Mouse (Mus musculus) forebrain, embryonic 14.5 days (tissue): ENCODE data around the gene Trappc12. TPM values are rescaled to one million over a fixed set of nuclear protein-coding genes. Genes with fewer than 3 reads are reported as not detected.

ENCODE experiments used
- ATAC-seq: fragments of 200-750 bp; cut with Nextera tagmentation; 2 replicates; pipeline ENCODE4 v1.8.0; 2017; ENCODE audit warnings: mild to moderate bottlenecking, moderate library complexity
- DNase-seq: peaks from one replicate; pipeline ENCODE4 v3.0.0-alpha.2; 2015; ENCODE audit warnings: low spot score
- H3K27ac ChIP-seq: fragments of 300-500 bp; sonication (generic); 2 replicates; pipeline ENCODE4 v1.5.1; 2014; ENCODE audit warnings: low read depth, mild to moderate bottlenecking, control low read depth, low read length, moderate library complexity
- H3K27me3 ChIP-seq: fragments of 300-500 bp; sonication (generic); replicated peaks from 2 replicates; pipeline ENCODE4 v1.6.1; 2014; ENCODE audit warnings: low read length, control low read depth, mixed read lengths; ENCODE audit not compliant: control insufficient read depth, insufficient read depth
- H3K36me3 ChIP-seq: fragments of 300-500 bp; sonication (generic); 2 replicates; pipeline ENCODE4 v1.6.1; 2014; ENCODE audit warnings: low read length, control low read depth; ENCODE audit not compliant: control insufficient read depth, insufficient read depth
- H3K4me1 ChIP-seq: fragments of 300-500 bp; sonication (generic); 2 replicates; pipeline ENCODE4 v1.6.1; 2014; ENCODE audit warnings: antibody characterized with exemption, low read length, control low read depth; ENCODE audit not compliant: control insufficient read depth, insufficient read depth
- H3K4me2 ChIP-seq: fragments of 300-500 bp; sonication (generic); 2 replicates; pipeline ENCODE4 v1.6.1; 2014; ENCODE audit warnings: mild to moderate bottlenecking, control low read depth, low read length
- H3K4me3 ChIP-seq: fragments of 300-500 bp; sonication (generic); 2 replicates; pipeline ENCODE4 v1.5.1; 2014; ENCODE audit warnings: low read depth, low read length, control low read depth
- H3K9ac ChIP-seq: fragments of 300-500 bp; sonication (generic); 2 replicates; pipeline ENCODE4 v1.6.1; 2014; ENCODE audit warnings: mild to moderate bottlenecking, low read length, control low read depth, moderate library complexity
- H3K9me3 ChIP-seq: fragments of 300-500 bp; sonication (generic); replicated peaks from 2 replicates; pipeline ENCODE4 v1.6.1; 2016; ENCODE audit warnings: low read length, control low read depth, mixed read lengths; ENCODE audit not compliant: control insufficient read depth
- WGBS: fragments of 180-500 bp; shearing (Covaris S2); extraction: QIAGEN DNeasy Blood & Tissue Kit; methylation state at CpG from one replicate; pipeline ENCODE4 v1.1.7; 2014; 5-methylcytosine and 5-hydroxymethylcytosine counted together
- polyA plus RNA-seq: library from polyadenylated mRNA; unstranded; fragments of >200 nt; fragmentation: Nextera tagmentation; extraction: Ambion mirVana; gene quantifications from 2 replicates; pipeline ENCODE4 v1.2.1, GENCODE M21; 2014

Trappc12 gene
- polyA plus RNA-seq, 1 experiment from 2014 or later: 38.4 TPM

GRCm38 (mm10) chr12:28700101-28700511 is 50.2 kb downstream of the Trappc12 start:
- ATAC-seq (peak; percentile 49), DNase-seq (no peak)
- Histone ChIP-seq H3K36me3 (peaks cover 8% of the 10 kb centered on the region), H3K27me3 (no peaks in the 10 kb centered on the region), H3K9me3 (no peaks in the 10 kb centered on the region), H3K27ac (peak overlapping the region; percentile 91), H3K9ac (peak overlapping the region; percentile 51), H3K4me2 (no peak overlapping the region), H3K4me1 (peaks cover 19% of the 10 kb centered on the region), H3K4me3 (no peak overlapping the region)
- WGBS: 21% methylated on average over 3 of the region's 3 CpGs

GRCm38 (mm10) chr12:28699656-28700055 is 50.6 kb downstream of the Trappc12 start:
- peaks cover 19% of the 10 kb centered on the region for H3K4me1 ChIP-seq

GRCm38 (mm10) chr12:28699086-28699485 is 51.2 kb downstream of the Trappc12 start:
- peak overlapping the region; percentile 52; the same call in 1 of the 2 replicates for H3K27ac ChIP-seq
- H3K4me2 ChIP-seq: no peak overlapping the region
- H3K4me3 ChIP-seq: no peak overlapping the region
- peaks cover 19% of the 10 kb centered on the region for H3K4me1 ChIP-seq
- no peaks in the 10 kb centered on the region for H3K9me3 ChIP-seq
- WGBS: 73% methylated on average over 5 of the region's 5 CpGs
- ATAC-seq: no peak
- no peaks in the 10 kb centered on the region for H3K27me3 ChIP-seq
- H3K9ac ChIP-seq: peak overlapping the region; percentile 43; the same call in 1 of the 2 replicates
- H3K36me3 ChIP-seq: peaks cover 17% of the 10 kb centered on the region
- no peak for DNase-seq

More at GRCm38 (mm10) chr12:28699656-28700055, 50.6 kb downstream of the Trappc12 start:
- Histone ChIP-seq H3K9me3 (no peaks in the 10 kb centered on the region), H3K4me2 (no peak overlapping the region), H3K27ac (peak overlapping the region; percentile 91), H3K4me3 (no peak overlapping the region), H3K27me3 (no peaks in the 10 kb centered on the region), H3K9ac (peak overlapping the region; percentile 51), H3K36me3 (peaks cover 12% of the 10 kb centered on the region)
- WGBS: 7% methylated on average over 6 of the region's 6 CpGs
- DNase-seq (peak; percentile 89), ATAC-seq (peak; percentile 58)

GRCm38 (mm10) chr12:28697821-28698595 is 52.3 kb downstream of the Trappc12 start:
- H3K27ac ChIP-seq: peak overlapping the region; percentile 54
- H3K36me3 ChIP-seq: peaks cover 24% of the 10 kb centered on the region
- H3K4me1 ChIP-seq: peaks cover 19% of the 10 kb centered on the region
- DNase-seq (peak; percentile 59), ATAC-seq (no peak; the same call in 1 of the 2 replicates)
- no peak overlapping the region for H3K4me3 ChIP-seq
- H3K9me3 ChIP-seq: no peaks in the 10 kb centered on the region
- WGBS: 52% methylated on average over 14 of the region's 14 CpGs
- H3K27me3 ChIP-seq: no peaks in the 10 kb centered on the region
- H3K4me2 ChIP-seq: no peak overlapping the region
- H3K9ac ChIP-seq: no peak overlapping the region

GRCm38 (mm10) chr12:28694776-28695175 is 55.5 kb downstream of the Trappc12 start:
- no peak overlapping the region for H3K9ac ChIP-seq
- no peak overlapping the region for H3K4me2 ChIP-seq
- peaks cover 47% of the 10 kb centered on the region for H3K36me3 ChIP-seq
- no peak overlapping the region for H3K4me3 ChIP-seq
- ATAC-seq (no peak), DNase-seq (no peak)
- H3K27me3 ChIP-seq: no peaks in the 10 kb centered on the region
- 93% methylated on average over 7 of the region's 7 CpGs for WGBS
- H3K27ac ChIP-seq: no peak overlapping the region
- 0 out of 2 replicates have a peak, but pooled peaks cover 2% of the 10 kb centered on the region for H3K4me1 ChIP-seq
- no peaks in the 10 kb centered on the region for H3K9me3 ChIP-seq

GRCm38 (mm10) chr12:28694231-28694630 is 56.0 kb downstream of the Trappc12 start:
- Histone ChIP-seq H3K4me2 (no peak overlapping the region), H3K4me3 (no peak overlapping the region), H3K27me3 (no peaks in the 10 kb centered on the region), H3K36me3 (peaks cover 51% of the 10 kb centered on the region), H3K9ac (no peak overlapping the region), H3K27ac (no peak overlapping the region), H3K9me3 (no peaks in the 10 kb centered on the region), H3K4me1 (0 out of 2 replicates have a peak, but pooled peaks cover 2% of the 10 kb centered on the region)
- 93% methylated on average over 2 of the region's 2 CpGs for WGBS
- no peak for DNase-seq
- no peak for ATAC-seq

- Histone ChIP-seq H3K27me3 (no peaks in the 10 kb centered on the region), H3K9me3 (no peaks in the 10 kb centered on the region), H3K36me3 (peaks cover 55% of the 10 kb centered on the region), H3K27ac (no peak overlapping the region), H3K4me3 (no peak overlapping the region), H3K4me2 (no peak overlapping the region), H3K9ac (no peak overlapping the region), H3K4me1 (0 out of 2 replicates have a peak, but pooled peaks cover 2% of the 10 kb centered on the region)
- WGBS: 89% methylated on average over 3 of the region's 3 CpGs
- no peak for DNase-seq
- ATAC-seq: no peak
Observed at GRCm38 (mm10) chr12:28693738-28694137, 56.5 kb downstream of the Trappc12 start.

- Histone ChIP-seq H3K27me3 (no peaks in the 10 kb centered on the region), H3K9ac (no peak overlapping the region), H3K4me2 (no peak overlapping the region), H3K9me3 (no peaks in the 10 kb centered on the region), H3K4me1 (no peaks in the 10 kb centered on the region), H3K4me3 (no peak overlapping the region), H3K27ac (no peak overlapping the region), H3K36me3 (peaks cover 48% of the 10 kb centered on the region)
- WGBS: 92% methylated on average over 7 of the region's 7 CpGs
- DNase-seq: no peak
- ATAC-seq: no peak
Observed at GRCm38 (mm10) chr12:28690730-28691129, 59.5 kb downstream of the Trappc12 start.

GRCm38 (mm10) chr12:28688996-28689395 is 61.3 kb downstream of the Trappc12 start:
- DNase-seq (no peak), ATAC-seq (no peak)
- Histone ChIP-seq H3K36me3 (peaks cover 37% of the 10 kb centered on the region), H3K4me1 (no peaks in the 10 kb centered on the region), H3K4me3 (no peak overlapping the region), H3K27me3 (no peaks in the 10 kb centered on the region), H3K4me2 (no peak overlapping the region), H3K27ac (no peak overlapping the region), H3K9me3 (no peaks in the 10 kb centered on the region), H3K9ac (no peak overlapping the region)
- WGBS: 68% methylated on average over 6 of the region's 6 CpGs
